Mouse (Mus musculus): ENCODE measurements around the gene Tle3. TPM values are rescaled to one million over a fixed set of nuclear protein-coding genes. Genes with fewer than 3 reads are reported as not detected.

Tle3 gene
- polyA plus RNA-seq, 1 experiment from 2014 or later = 29.7 TPM

GRCm38 (mm10) chr9:61436761-61437160 is 64.6 kb downstream of the Tle3 start:
- H3K4me2 ChIP-seq (ENCODE audit: low read length) = no peak overlapping the region
- H3K27me3 ChIP-seq (ENCODE audit: control insufficient read depth, insufficient read depth, low read depth, low read length) = no peaks in the 10 kb centered on the region; the same call in none of the 2 replicates
- WGBS = 86% methylated on average over 6 of the region's 6 CpGs
- H3K4me1 ChIP-seq (ENCODE audit: control insufficient read depth, insufficient read depth, low read length) = peaks cover 14% of the 10 kb centered on the region
- no peak overlapping the region for H3K4me3 ChIP-seq (ENCODE audit: low read depth, low read length)
- no peak overlapping the region for H3K9ac ChIP-seq (ENCODE audit: low read depth, low read length)
- no peak for ATAC-seq
- no peaks in the 10 kb centered on the region for H3K36me3 ChIP-seq (ENCODE audit: control insufficient read depth, insufficient read depth, low read length)
- no peaks in the 10 kb centered on the region; the same call in 1 of the 2 replicates for H3K9me3 ChIP-seq (replicated peaks; ENCODE audit: control insufficient read depth, low read length, poor library complexity, severe bottlenecking)
- no peak overlapping the region for H3K27ac ChIP-seq (ENCODE audit: low read length)

GRCm38 (mm10) chr9:61439092-61439491 is 66.9 kb downstream of the Tle3 start:
- Histone ChIP-seq H3K36me3 (ENCODE audit: control insufficient read depth, insufficient read depth, low read length) (no peaks in the 10 kb centered on the region), H3K4me3 (ENCODE audit: low read depth, low read length) (no peak overlapping the region), H3K9me3 (replicated peaks; ENCODE audit: control insufficient read depth, low read length, poor library complexity, severe bottlenecking) (no peaks in the 10 kb centered on the region; the same call in 1 of the 2 replicates), H3K9ac (ENCODE audit: low read depth, low read length) (no peak overlapping the region), H3K27me3 (ENCODE audit: control insufficient read depth, insufficient read depth, low read depth, low read length) (no peaks in the 10 kb centered on the region; the same call in none of the 2 replicates), H3K4me2 (ENCODE audit: low read length) (no peak overlapping the region), H3K4me1 (ENCODE audit: control insufficient read depth, insufficient read depth, low read length) (peaks cover 18% of the 10 kb centered on the region), H3K27ac (ENCODE audit: low read length) (no peak overlapping the region)
- 71% methylated on average over 5 of the region's 6 CpGs for WGBS
- no peak for ATAC-seq

GRCm38 (mm10) chr9:61439979-61440378 is 67.8 kb downstream of the Tle3 start:
- H3K9me3 ChIP-seq (replicated peaks; ENCODE audit: control insufficient read depth, low read length, poor library complexity, severe bottlenecking) = no peaks in the 10 kb centered on the region; the same call in 1 of the 2 replicates
- 61% methylated on average over 2 of the region's 2 CpGs for WGBS
- ATAC-seq = no peak
- no peaks in the 10 kb centered on the region; the same call in none of the 2 replicates for H3K27me3 ChIP-seq (ENCODE audit: control insufficient read depth, insufficient read depth, low read depth, low read length)
- no peak overlapping the region for H3K4me2 ChIP-seq (ENCODE audit: low read length)
- no peak overlapping the region for H3K27ac ChIP-seq (ENCODE audit: low read length)
- no peaks in the 10 kb centered on the region for H3K36me3 ChIP-seq (ENCODE audit: control insufficient read depth, insufficient read depth, low read length)
- peaks cover 18% of the 10 kb centered on the region for H3K4me1 ChIP-seq (ENCODE audit: control insufficient read depth, insufficient read depth, low read length)
- H3K4me3 ChIP-seq (ENCODE audit: low read depth, low read length) = no peak overlapping the region
- H3K9ac ChIP-seq (ENCODE audit: low read depth, low read length) = no peak overlapping the region

- 38% methylated on average over 11 of the region's 11 CpGs for WGBS
- Histone ChIP-seq H3K4me1 (ENCODE audit: control insufficient read depth, insufficient read depth, low read length) (peaks cover 21% of the 10 kb centered on the region), H3K36me3 (ENCODE audit: control insufficient read depth, insufficient read depth, low read length) (no peaks in the 10 kb centered on the region), H3K27me3 (ENCODE audit: control insufficient read depth, insufficient read depth, low read depth, low read length) (no peaks in the 10 kb centered on the region; the same call in none of the 2 replicates), H3K27ac (ENCODE audit: low read length) (no peak overlapping the region), H3K4me2 (ENCODE audit: low read length) (no peak overlapping the region), H3K4me3 (ENCODE audit: low read depth, low read length) (no peak overlapping the region), H3K9ac (ENCODE audit: low read depth, low read length) (no peak overlapping the region), H3K9me3 (replicated peaks; ENCODE audit: control insufficient read depth, low read length, poor library complexity, severe bottlenecking) (no peaks in the 10 kb centered on the region)
- ATAC-seq = no peak
Observed at GRCm38 (mm10) chr9:61441206-61441913, 69.2 kb downstream of the Tle3 start.

GRCm38 (mm10) chr9:61442951-61443630 is 70.9 kb downstream of the Tle3 start:
- ATAC-seq = no peak
- Histone ChIP-seq H3K4me3 (ENCODE audit: low read depth, low read length) (no peak overlapping the region), H3K36me3 (ENCODE audit: control insufficient read depth, insufficient read depth, low read length) (no peaks in the 10 kb centered on the region), H3K4me1 (ENCODE audit: control insufficient read depth, insufficient read depth, low read length) (peaks cover 21% of the 10 kb centered on the region), H3K9ac (ENCODE audit: low read depth, low read length) (no peak overlapping the region), H3K27me3 (ENCODE audit: control insufficient read depth, insufficient read depth, low read depth, low read length) (no peaks in the 10 kb centered on the region; the same call in 1 of the 2 replicates), H3K27ac (ENCODE audit: low read length) (no peak overlapping the region), H3K4me2 (ENCODE audit: low read length) (no peak overlapping the region), H3K9me3 (replicated peaks; ENCODE audit: control insufficient read depth, low read length, poor library complexity, severe bottlenecking) (no peaks in the 10 kb centered on the region)
- 47% methylated on average over 5 of the region's 5 CpGs for WGBS

- no peak for ATAC-seq
Observed at GRCm38 (mm10) chr9:61445151-61445550, 73.0 kb downstream of the Tle3 start.

GRCm38 (mm10) chr9:61445711-61446222 is 73.6 kb downstream of the Tle3 start:
- no peak overlapping the region for H3K4me3 ChIP-seq (ENCODE audit: low read depth, low read length)
- no peak overlapping the region for H3K9ac ChIP-seq (ENCODE audit: low read depth, low read length)
- no peak overlapping the region for H3K4me2 ChIP-seq (ENCODE audit: low read length)
- 9% methylated on average over 5 of the region's 5 CpGs for WGBS
- no peaks in the 10 kb centered on the region for H3K9me3 ChIP-seq (replicated peaks; ENCODE audit: control insufficient read depth, low read length, poor library complexity, severe bottlenecking)
- H3K27me3 ChIP-seq (ENCODE audit: control insufficient read depth, insufficient read depth, low read depth, low read length) = no peaks in the 10 kb centered on the region
- no peak for ATAC-seq
- peaks cover 19% of the 10 kb centered on the region for H3K4me1 ChIP-seq (ENCODE audit: control insufficient read depth, insufficient read depth, low read length)
- H3K27ac ChIP-seq (ENCODE audit: low read length) = no peak overlapping the region
- no peaks in the 10 kb centered on the region for H3K36me3 ChIP-seq (ENCODE audit: control insufficient read depth, insufficient read depth, low read length)

More at GRCm38 (mm10) chr9:61445151-61445550, 73.0 kb downstream of the Tle3 start:
- H3K27me3 ChIP-seq (ENCODE audit: control insufficient read depth, insufficient read depth, low read depth, low read length) = no peaks in the 10 kb centered on the region
- H3K4me1 ChIP-seq (ENCODE audit: control insufficient read depth, insufficient read depth, low read length) = peaks cover 21% of the 10 kb centered on the region
- no peak overlapping the region for H3K27ac ChIP-seq (ENCODE audit: low read length)
- H3K4me2 ChIP-seq (ENCODE audit: low read length) = no peak overlapping the region
- H3K9ac ChIP-seq (ENCODE audit: low read depth, low read length) = no peak overlapping the region
- H3K9me3 ChIP-seq (replicated peaks; ENCODE audit: control insufficient read depth, low read length, poor library complexity, severe bottlenecking) = no peaks in the 10 kb centered on the region
- WGBS = 84% methylated on average over 2 of the region's 2 CpGs
- H3K4me3 ChIP-seq (ENCODE audit: low read depth, low read length) = no peak overlapping the region
- H3K36me3 ChIP-seq (ENCODE audit: control insufficient read depth, insufficient read depth, low read length) = no peaks in the 10 kb centered on the region

GRCm38 (mm10) chr9:61446965-61447364 is 74.8 kb downstream of the Tle3 start:
- ATAC-seq = no peak
- Histone ChIP-seq H3K27me3 (ENCODE audit: control insufficient read depth, insufficient read depth, low read depth, low read length) (no peaks in the 10 kb centered on the region), H3K9ac (ENCODE audit: low read depth, low read length) (no peak overlapping the region), H3K4me1 (ENCODE audit: control insufficient read depth, insufficient read depth, low read length) (peaks cover 9% of the 10 kb centered on the region), H3K4me2 (ENCODE audit: low read length) (no peak overlapping the region), H3K4me3 (ENCODE audit: low read depth, low read length) (no peak overlapping the region), H3K9me3 (replicated peaks; ENCODE audit: control insufficient read depth, low read length, poor library complexity, severe bottlenecking) (no peaks in the 10 kb centered on the region), H3K36me3 (ENCODE audit: control insufficient read depth, insufficient read depth, low read length) (no peaks in the 10 kb centered on the region), H3K27ac (ENCODE audit: low read length) (no peak overlapping the region)
- WGBS = 78% methylated on average over 2 of the region's 2 CpGs

All from midbrain, embryonic 16.5 days (tissue).